Mouse (Mus musculus) liver, embryonic 14.5 days (tissue): ENCODE results near the gene Neurod6.

ENCODE experiments used
- CTCF ChIP-seq: IDR thresholded peaks from 2 replicates; pipeline ENCODE4 v1.5.1; 2016; ENCODE audit warnings: antibody characterized with exemption, low read depth, control low read depth
- EP300 ChIP-seq: IDR thresholded peaks from 2 replicates; pipeline ENCODE4 v1.6.1; 2016; ENCODE audit warnings: antibody characterized with exemption, low read depth

DNA sequence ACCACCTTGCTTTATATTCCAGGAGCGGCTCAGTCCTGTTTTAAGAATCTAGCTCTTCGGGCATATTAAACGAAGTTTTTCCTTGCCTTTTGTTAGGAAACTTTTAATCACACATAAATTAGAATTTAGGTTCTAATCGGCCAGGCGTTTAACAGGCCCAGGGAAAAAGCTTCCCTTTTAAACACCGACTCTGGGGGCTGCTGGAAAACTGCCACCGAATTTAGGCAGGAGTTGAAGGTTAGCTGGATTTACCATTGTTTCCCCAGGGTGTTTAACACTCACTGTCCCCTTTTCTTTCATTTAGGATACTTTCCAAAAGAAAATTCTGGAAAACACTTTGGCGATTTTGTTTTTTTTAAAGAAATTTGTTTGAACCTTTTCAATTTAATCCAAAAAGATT lies 3.7 kb downstream of the Neurod6 start:
- TF ChIP-seq CTCF (no peak), EP300 (no peak)
